Mouse (Mus musculus) heart, postnatal 0 days (tissue): Measurements from ENCODE around the gene Gldc. TPM values are rescaled to one million over a fixed set of nuclear protein-coding genes. Genes with fewer than 3 reads are reported as not detected.

Experiments
- ATAC-seq: fragments of 200-750 bp; cut with Nextera tagmentation; 2 replicates; pipeline ENCODE4 v1.8.0; 2017; ENCODE audit warnings: low read depth, moderate number of reproducible peaks, moderate library complexity; ENCODE audit not compliant: insufficient read depth
- DNase-seq: peaks from one replicate; pipeline ENCODE4 v3.0.0-alpha.2; 2016; ENCODE audit warnings: low spot score
- H3K27ac ChIP-seq: fragments of 300-500 bp; sonication (generic); 2 replicates; pipeline ENCODE4 v1.5.1; 2014; ENCODE audit warnings: low read depth, mild to moderate bottlenecking
- H3K27me3 ChIP-seq: fragments of 300-500 bp; sonication (generic); 2 replicates; pipeline ENCODE4 v1.6.1; 2014; ENCODE audit warnings: low read length, mixed read lengths; ENCODE audit not compliant: control insufficient read depth, insufficient read depth
- H3K36me3 ChIP-seq: fragments of 300-500 bp; sonication (generic); replicated peaks from 2 replicates; pipeline ENCODE4 v1.6.1; 2014; ENCODE audit warnings: low read length, mixed read lengths; ENCODE audit not compliant: control insufficient read depth, insufficient read depth
- H3K4me1 ChIP-seq: fragments of 300-500 bp; sonication (generic); 2 replicates; pipeline ENCODE4 v1.6.1; 2014; ENCODE audit warnings: antibody characterized with exemption; ENCODE audit not compliant: control insufficient read depth, insufficient read depth
- H3K4me2 ChIP-seq: fragments of 300-500 bp; sonication (generic); 2 replicates; pipeline ENCODE4 v1.6.1; 2014; ENCODE audit warnings: low read depth, mild to moderate bottlenecking, low read length, moderate library complexity
- H3K4me3 ChIP-seq: fragments of 300-500 bp; sonication (generic); 2 replicates; pipeline ENCODE4 v1.5.1; 2014; ENCODE audit warnings: low read depth, low read length
- H3K9ac ChIP-seq: fragments of 300-500 bp; sonication (generic); replicated peaks from 2 replicates; pipeline ENCODE4 v1.6.1; 2014; ENCODE audit warnings: low read depth, low read length, mixed read lengths
- H3K9me3 ChIP-seq: fragments of 300-500 bp; sonication (generic); replicated peaks from 2 replicates; pipeline ENCODE4 v1.6.1; 2016; ENCODE audit warnings: low read length; ENCODE audit not compliant: control insufficient read depth
- CTCF ChIP-seq: IDR thresholded peaks from 2 replicates; pipeline ENCODE4 v1.5.1; 2016; ENCODE audit warnings: antibody characterized with exemption, control low read depth, low read depth
- EP300 ChIP-seq: IDR thresholded peaks from 2 replicates; pipeline ENCODE4 v1.6.1; 2016; ENCODE audit warnings: antibody characterized with exemption, low read depth
- WGBS: fragments of 180-500 bp; shearing (Covaris S2); extraction: QIAGEN DNeasy Blood & Tissue Kit; methylation state at CpG from one replicate; pipeline ENCODE4 v1.1.7; 2014; 5-methylcytosine and 5-hydroxymethylcytosine counted together
- polyA plus RNA-seq: library from polyadenylated mRNA; unstranded; fragments of >200 nt; fragmentation: Nextera tagmentation; extraction: Ambion mirVana; gene quantifications from 2 replicates; pipeline ENCODE4 v1.2.1, GENCODE M21; 2015
- total RNA-seq: library from RNA; depleted of rRNA; stranded (reverse); fragments of >200 nt; gene quantifications from 2 replicates; pipeline ENCODE4 v1.2.3, GENCODE M21; 2014; ENCODE audit warnings: low replicate concordance

Gldc gene
- total and polyA plus RNA-seq, 2 experiments from 2014 or later, result 0.25 to 2.0 TPM

GRCm38 (mm10) chr19:30112961-30113688, 62.1 kb downstream of the Gldc start:
- DNase-seq (no peak), ATAC-seq (no peak)
- TF ChIP-seq EP300, result no peak
- no peak for TF ChIP-seq CTCF
- no peak overlapping the region for H3K27ac ChIP-seq
- no peaks in the 10 kb centered on the region for H3K9me3 ChIP-seq
- no peak overlapping the region for H3K4me2 ChIP-seq
- 87% methylated on average over 16 of the region's 16 CpGs for WGBS
- H3K27me3 ChIP-seq, result no peaks in the 10 kb centered on the region
- H3K4me3 ChIP-seq, result no peak overlapping the region
- no peaks in the 10 kb centered on the region for H3K36me3 ChIP-seq
- 0 out of 2 replicates have a peak, but pooled peaks cover 6% of the 10 kb centered on the region for H3K4me1 ChIP-seq
- no peak overlapping the region for H3K9ac ChIP-seq

- WGBS, result 98% methylated on average over 3 of the region's 3 CpGs
Observed at GRCm38 (mm10) chr19:30111421-30111820, 63.8 kb downstream of the Gldc start.

DNA sequence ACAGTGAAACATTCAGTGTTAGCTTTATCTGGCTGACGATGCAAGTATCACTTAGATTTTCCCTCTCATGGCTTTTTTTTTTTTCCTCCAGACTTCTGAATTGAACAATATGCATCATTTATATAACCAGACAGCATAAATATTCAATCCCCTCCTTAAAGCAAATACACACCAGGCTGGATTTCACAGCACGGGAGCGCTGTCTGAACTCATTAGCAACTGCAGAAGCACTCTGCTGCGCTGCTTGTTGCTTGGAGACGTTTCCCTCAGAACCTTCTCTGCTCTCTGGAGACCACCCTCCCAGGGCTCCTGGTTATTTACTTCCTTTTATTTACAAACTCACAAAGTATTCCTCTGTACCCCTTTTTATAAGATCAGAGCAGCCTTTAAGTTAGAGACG, 66.1 kb downstream of the Gldc start:
- H3K4me2 ChIP-seq, result no peak overlapping the region
- H3K27me3 ChIP-seq, result no peaks in the 10 kb centered on the region
- H3K4me3 ChIP-seq, result no peak overlapping the region
- ATAC-seq (no peak), DNase-seq (no peak)
- no peaks in the 10 kb centered on the region for H3K9me3 ChIP-seq
- no peaks in the 10 kb centered on the region for H3K4me1 ChIP-seq
- no peaks in the 10 kb centered on the region for H3K36me3 ChIP-seq
- no peak for TF ChIP-seq CTCF
- TF ChIP-seq EP300, result no peak
- H3K27ac ChIP-seq, result no peak overlapping the region
- 82% methylated on average over 6 of the region's 6 CpGs for WGBS
- H3K9ac ChIP-seq, result no peak overlapping the region

More at GRCm38 (mm10) chr19:30111421-30111820, 63.8 kb downstream of the Gldc start:
- Histone ChIP-seq H3K4me3 (no peak overlapping the region), H3K36me3 (no peaks in the 10 kb centered on the region), H3K9ac (no peak overlapping the region), H3K27ac (no peak overlapping the region), H3K9me3 (no peaks in the 10 kb centered on the region), H3K4me2 (no peak overlapping the region), H3K27me3 (no peaks in the 10 kb centered on the region), H3K4me1 (no peaks in the 10 kb centered on the region)
- ATAC-seq, result no peak
- no peak for DNase-seq
- TF ChIP-seq CTCF, result no peak

DNA sequence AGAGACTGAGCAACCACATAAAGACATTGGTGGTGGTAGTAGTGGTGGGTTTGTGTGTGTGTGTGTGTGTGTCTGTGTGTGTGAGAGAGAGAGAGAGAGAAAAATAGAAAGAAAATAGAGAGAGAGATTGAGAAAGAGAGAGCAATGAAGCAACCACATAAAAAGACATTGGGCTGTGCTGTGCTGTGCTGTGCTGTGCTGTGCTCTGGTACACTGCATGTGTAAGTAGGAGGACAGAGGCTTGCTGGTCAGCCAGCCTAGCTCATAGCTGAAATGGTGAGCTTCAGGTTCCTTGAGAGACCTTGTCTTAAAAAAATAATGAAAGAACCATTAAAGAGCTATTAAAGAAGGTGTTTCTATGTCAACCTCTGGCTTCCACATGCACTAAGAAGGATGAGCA, 66.6 kb downstream of the Gldc start:
- TF ChIP-seq CTCF (no peak), EP300 (no peak)
- DNase-seq, result no peak
- H3K36me3 ChIP-seq, result no peaks in the 10 kb centered on the region
- H3K4me1 ChIP-seq, result no peaks in the 10 kb centered on the region
- no peak overlapping the region for H3K4me2 ChIP-seq
- H3K27me3 ChIP-seq, result no peaks in the 10 kb centered on the region
- H3K9ac ChIP-seq, result no peak overlapping the region
- no peak overlapping the region for H3K4me3 ChIP-seq
- H3K9me3 ChIP-seq, result no peaks in the 10 kb centered on the region
- H3K27ac ChIP-seq, result no peak overlapping the region
- ATAC-seq, result no peak

DNA sequence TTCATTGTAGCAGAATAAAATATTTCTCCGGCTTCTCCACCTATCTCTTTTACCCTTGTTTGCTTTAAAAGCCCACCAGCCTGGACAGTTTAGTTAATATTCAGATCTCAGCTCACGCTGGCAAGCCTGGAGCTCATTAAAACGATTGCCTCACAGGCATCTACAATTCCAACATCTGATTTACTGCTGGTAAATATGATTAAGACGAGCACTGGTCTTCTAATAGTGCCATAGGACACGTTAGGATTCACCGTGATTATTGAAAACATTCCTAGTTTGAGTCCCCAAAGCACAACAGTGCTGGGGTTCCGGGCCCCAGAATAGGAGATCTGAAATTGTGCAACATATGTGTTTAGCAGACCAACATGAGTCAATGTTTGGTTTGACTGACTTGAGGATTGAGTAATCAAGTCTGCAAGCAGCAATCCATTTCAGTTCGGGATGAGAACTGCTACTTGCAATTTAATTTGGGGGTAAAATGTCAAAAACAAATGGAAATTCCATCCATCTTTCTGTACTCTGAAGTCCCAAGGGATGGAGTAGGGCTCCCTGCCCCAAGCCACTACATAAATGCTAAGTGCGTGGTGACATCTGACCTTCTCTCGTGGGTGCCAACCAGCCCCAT, 67.9 kb downstream of the Gldc start:
- DNase-seq (no peak), ATAC-seq (no peak)
- Histone ChIP-seq H3K9me3 (no peaks in the 10 kb centered on the region), H3K27ac (no peak overlapping the region), H3K27me3 (no peaks in the 10 kb centered on the region), H3K4me3 (no peak overlapping the region), H3K9ac (no peak overlapping the region), H3K36me3 (no peaks in the 10 kb centered on the region), H3K4me2 (no peak overlapping the region), H3K4me1 (no peaks in the 10 kb centered on the region)
- 80% methylated on average over 10 of the region's 10 CpGs for WGBS
- TF ChIP-seq EP300 (no peak), CTCF (no peak)
